18 mouse cellular contexts compared by ENCODE assay signal in the genomic region with DNA sequence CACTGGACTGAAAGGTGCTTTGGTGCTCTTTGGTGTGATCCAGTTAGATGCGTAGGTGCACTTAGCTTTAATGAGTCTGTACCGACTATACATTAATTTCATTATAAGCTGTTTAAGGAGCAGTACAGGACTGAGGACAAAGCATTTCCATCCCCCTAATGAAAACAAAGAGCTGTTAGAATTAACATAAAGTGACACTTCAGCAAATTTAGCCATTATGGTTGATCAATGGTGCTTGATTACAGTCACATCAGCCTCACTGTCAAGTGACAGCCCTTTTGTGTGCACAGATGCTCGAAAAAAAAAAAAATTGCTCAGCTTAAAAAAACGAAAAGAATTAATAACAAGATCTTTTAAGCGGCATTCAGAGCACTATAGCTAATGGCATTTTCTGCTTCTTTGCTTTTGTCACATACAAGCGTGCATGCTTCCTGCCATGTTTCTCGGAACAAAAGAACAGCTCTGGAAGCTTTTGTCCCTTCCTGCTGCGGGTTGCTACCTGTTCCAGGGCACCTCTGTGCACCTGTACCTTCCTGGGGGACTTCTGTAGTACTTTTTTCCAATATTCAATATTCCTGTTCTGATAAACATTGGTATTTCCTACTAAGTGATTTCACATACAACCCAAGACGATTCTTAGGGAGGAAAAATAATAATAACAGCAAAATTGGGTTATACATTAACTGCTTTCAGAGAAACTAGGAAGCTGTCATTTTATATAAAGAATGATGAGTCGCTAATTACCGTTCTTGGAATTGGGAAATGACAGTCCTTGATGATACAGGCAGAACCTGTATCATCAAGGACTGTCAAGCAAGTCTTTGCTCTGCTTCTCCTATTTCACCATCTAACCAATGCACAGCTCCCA.
DNase-seq lines count a peak whose midpoint lies in the region; ATAC-seq lines count a peak whose summit lies in the region.
"Had no signal": no experiment of that assay in that cellular context is flagged by ENCODE, and none has a peak within 500 bp of the region (broad histone marks: within the 10 kb centered on the region; RNA-seq: fewer than 3 reads in every experiment).

No protein-coding gene starts in this region.

- WGBS in forebrain, embryonic 13.5 days = 25% methylated on average over 11 of the region's 11 CpGs
- 30% methylated on average over 11 of the region's 11 CpGs for WGBS in hindbrain, embryonic 16.5 days
- 46% methylated on average over 11 of the region's 11 CpGs for WGBS in neural tube, embryonic 13.5 days

- ATAC-seq in forebrain, embryonic 13.5 days = peak; percentile 95
- peak; percentile 83 for ATAC-seq in hindbrain, embryonic 16.5 days
- ATAC-seq in neural tube, embryonic 13.5 days (ENCODE audit: low read depth) = peak; percentile 92

- no peak overlapping the region for H3K4me3 ChIP-seq in forebrain, embryonic 13.5 days
- H3K4me3 ChIP-seq in hindbrain, embryonic 16.5 days (ENCODE audit: low read length) = no peak overlapping the region
- no peak overlapping the region for H3K4me3 ChIP-seq in neural tube, embryonic 13.5 days
- H3K4me3 ChIP-seq: embryonic facial prominence, embryonic 15.5 days; kidney, embryonic 15.5 days; limb, embryonic 12.5 days; liver, embryonic 15.5 days had no signal

- 0 out of 2 replicates have a peak overlapping the region, but pooled peaks have one; percentile 27 for H3K9ac ChIP-seq in forebrain, embryonic 13.5 days
- H3K9ac ChIP-seq in hindbrain, embryonic 16.5 days (ENCODE audit: low read depth, low read length) = peak overlapping the region; percentile 4; the same call in 1 of the 2 replicates
- H3K9ac ChIP-seq in neural tube, embryonic 13.5 days = no peak overlapping the region
- H3K9ac ChIP-seq: embryonic facial prominence, embryonic 15.5 days; kidney, embryonic 15.5 days; limb, embryonic 12.5 days; liver, embryonic 15.5 days had no signal

- H3K4me1 ChIP-seq in forebrain, embryonic 13.5 days = peaks cover 23% of the 10 kb centered on the region
- no peaks in the 10 kb centered on the region; the same call in 1 of the 2 replicates for H3K4me1 ChIP-seq in hindbrain, embryonic 16.5 days (ENCODE audit: control insufficient read depth, insufficient read depth, low read depth, low read length)
- H3K4me1 ChIP-seq in neural tube, embryonic 13.5 days (replicated peaks) = no peaks in the 10 kb centered on the region
- H3K4me1 ChIP-seq: embryonic facial prominence, embryonic 15.5 days; kidney, embryonic 15.5 days; limb, embryonic 12.5 days; liver, embryonic 15.5 days had no signal

- peak overlapping the region; percentile 88 for H3K27ac ChIP-seq in forebrain, embryonic 13.5 days
- H3K27ac ChIP-seq in hindbrain, embryonic 16.5 days (ENCODE audit: low read depth, low read length) = peak overlapping the region; percentile 5; the same call in 1 of the 2 replicates
- peak overlapping the region; percentile 83 for H3K27ac ChIP-seq in neural tube, embryonic 13.5 days (replicated peaks)
- H3K27ac ChIP-seq: embryonic facial prominence, embryonic 15.5 days; kidney, embryonic 15.5 days; limb, embryonic 12.5 days; liver, embryonic 15.5 days had no signal

- peak overlapping the region; percentile 32 for H3K4me2 ChIP-seq in forebrain, embryonic 13.5 days
- no peak overlapping the region for H3K4me2 ChIP-seq in hindbrain, embryonic 16.5 days (ENCODE audit: low read length)
- peak overlapping the region; percentile 4; the same call in 1 of the 2 replicates for H3K4me2 ChIP-seq in neural tube, embryonic 13.5 days
- H3K4me2 ChIP-seq: embryonic facial prominence, embryonic 15.5 days; heart, embryonic 11.5 days; kidney, embryonic 15.5 days; limb, embryonic 12.5 days; liver, embryonic 15.5 days had no signal

- H3K27me3 ChIP-seq in forebrain, embryonic 13.5 days = no peaks in the 10 kb centered on the region
- no peaks in the 10 kb centered on the region for H3K27me3 ChIP-seq in hindbrain, embryonic 16.5 days (replicated peaks; ENCODE audit: control insufficient read depth, insufficient read depth, low read length)
- no peaks in the 10 kb centered on the region for H3K27me3 ChIP-seq in neural tube, embryonic 13.5 days
- H3K27me3 ChIP-seq: CH12.LX; embryonic facial prominence, embryonic 15.5 days; kidney, embryonic 15.5 days; limb, embryonic 12.5 days; liver, embryonic 15.5 days had no signal

- H3K36me3 ChIP-seq in forebrain, embryonic 13.5 days (ENCODE audit: poor library complexity, severe bottlenecking) = no peaks in the 10 kb centered on the region
- H3K36me3 ChIP-seq in hindbrain, embryonic 16.5 days (ENCODE audit: control insufficient read depth, insufficient read depth, low read length) = no peaks in the 10 kb centered on the region
- no peaks in the 10 kb centered on the region for H3K36me3 ChIP-seq in neural tube, embryonic 13.5 days
- H3K36me3 ChIP-seq: embryonic facial prominence, embryonic 15.5 days; kidney, embryonic 15.5 days; limb, embryonic 12.5 days; liver, embryonic 15.5 days had no signal

- peak; percentile 1 for DNase-seq in embryo, embryonic 11 days
- no peak for DNase-seq in embryo, embryonic 10 days (ENCODE audit: low spot score)
- no peak for DNase-seq in gastrocnemius, postnatal 4 days (ENCODE audit: low spot score in 2 of 2)
- no peak for DNase-seq in thymus, postnatal 36 days
- DNase-seq in cerebellum, adult 9-11 months = no peak
- DNase-seq: adrenal gland, postnatal 36 days; gastrocnemius, postnatal 25 days; lung, postnatal 14 days; right cerebral cortex, postnatal 14 days had no signal

- H3K9me3 ChIP-seq in forebrain, embryonic 13.5 days (replicated peaks) = no peaks in the 10 kb centered on the region
- H3K9me3 ChIP-seq in hindbrain, embryonic 16.5 days (ENCODE audit: control insufficient read depth, low read length) = no peaks in the 10 kb centered on the region
- H3K9me3 ChIP-seq in neural tube, embryonic 13.5 days = no peaks in the 10 kb centered on the region
- H3K9me3 ChIP-seq: embryonic facial prominence, embryonic 15.5 days; kidney, embryonic 15.5 days; limb, embryonic 12.5 days; liver, embryonic 15.5 days had no signal

Comparison
In these comparisons a context has a peak if more than half of its experiments do, and no peak if none do; other contexts are left out.
1. H3K27ac ChIP-seq: peak in every context shown above with its lines; median percentile 88 in forebrain, embryonic 13.5 days; 83 in neural tube, embryonic 13.5 days; 5 in hindbrain, embryonic 16.5 days.